Mouse (Mus musculus) brain, embryonic 18.5 days (tissue): Measurements from ENCODE around the gene Lair1.
"Not testable (repeated sequence)": the region's sequence is repeated elsewhere in the genome, so short reads cannot be mapped to it uniquely, and the experiment has no call there.

Experiments used
- DNase-seq: peaks from one replicate; pipeline ENCODE4 v3.0.0-alpha.2; 2012; ENCODE audit warnings: low read depth, low spot score

The Lair1 gene

DNA sequence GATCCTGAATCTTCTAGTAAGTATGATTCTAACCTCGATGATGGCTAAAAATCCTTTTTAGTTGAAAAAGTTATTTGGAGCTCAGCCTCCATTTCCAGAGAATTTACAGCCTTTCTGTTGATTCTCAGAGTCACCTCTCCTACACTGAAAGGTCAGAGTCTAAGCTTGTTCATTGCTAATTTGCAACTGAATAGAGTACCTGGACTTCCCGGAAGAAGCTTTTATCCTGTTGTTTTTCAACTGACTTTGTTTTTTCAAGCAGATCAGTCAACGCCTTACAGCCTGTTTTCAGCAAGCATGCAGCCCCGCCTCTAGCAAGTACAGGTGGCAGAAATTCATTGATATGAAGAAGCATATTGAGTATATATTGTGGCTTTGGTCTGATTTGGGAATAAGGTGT is 59.0 kb downstream of the Lair1 start:
- DNase-seq: not testable (repeated sequence)

DNA sequence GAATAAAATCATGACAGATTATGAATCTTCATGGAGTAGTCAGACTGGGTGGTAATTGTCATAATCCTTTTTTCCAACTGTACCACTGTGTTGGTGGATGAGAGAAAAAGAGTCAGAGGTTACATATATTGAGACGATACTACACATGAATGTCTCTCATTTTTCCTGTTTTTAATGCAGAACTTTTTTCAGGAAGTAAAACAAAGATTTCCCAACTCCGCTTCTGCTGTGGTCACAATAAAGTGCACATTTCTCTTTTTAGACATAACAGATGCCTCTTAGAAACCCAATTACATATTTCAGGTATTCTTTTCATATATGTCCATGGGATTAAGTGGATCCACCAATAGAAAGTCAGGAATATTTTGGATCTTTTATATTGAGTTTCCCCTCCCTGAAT is 101.0 kb downstream of the Lair1 start:
- DNase-seq: no peak

DNA sequence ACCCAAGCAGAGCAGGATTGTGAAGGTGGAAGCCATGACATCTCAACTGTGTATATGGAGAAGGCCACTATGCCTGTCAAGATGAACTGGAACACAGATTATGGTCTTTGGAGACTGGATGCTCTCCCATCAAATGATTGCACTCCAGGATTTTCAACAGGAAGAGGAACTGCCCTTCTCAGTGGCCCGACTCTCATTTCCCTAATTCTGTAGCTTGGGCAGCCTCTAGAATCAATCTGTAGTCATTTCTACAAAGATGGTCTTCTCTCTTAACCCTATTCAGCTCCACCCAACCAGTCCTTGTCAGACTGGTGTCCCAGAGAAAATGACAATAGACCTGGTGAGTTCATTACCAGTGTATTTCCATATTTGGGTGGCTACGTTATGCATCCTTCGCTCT is 105.6 kb downstream of the Lair1 start:
- DNase-seq: no peak
